Mouse (Mus musculus): ENCODE data around the gene Tmem101. TPM values are rescaled to one million over a fixed set of nuclear protein-coding genes. Genes with fewer than 3 reads are reported as not detected.

The Tmem101 gene
- polyA plus RNA-seq (2012; ENCODE audit: insufficient read depth, insufficient read length, missing spikeins): 3.3 and 7.9 TPM in 2 replicates

DNA sequence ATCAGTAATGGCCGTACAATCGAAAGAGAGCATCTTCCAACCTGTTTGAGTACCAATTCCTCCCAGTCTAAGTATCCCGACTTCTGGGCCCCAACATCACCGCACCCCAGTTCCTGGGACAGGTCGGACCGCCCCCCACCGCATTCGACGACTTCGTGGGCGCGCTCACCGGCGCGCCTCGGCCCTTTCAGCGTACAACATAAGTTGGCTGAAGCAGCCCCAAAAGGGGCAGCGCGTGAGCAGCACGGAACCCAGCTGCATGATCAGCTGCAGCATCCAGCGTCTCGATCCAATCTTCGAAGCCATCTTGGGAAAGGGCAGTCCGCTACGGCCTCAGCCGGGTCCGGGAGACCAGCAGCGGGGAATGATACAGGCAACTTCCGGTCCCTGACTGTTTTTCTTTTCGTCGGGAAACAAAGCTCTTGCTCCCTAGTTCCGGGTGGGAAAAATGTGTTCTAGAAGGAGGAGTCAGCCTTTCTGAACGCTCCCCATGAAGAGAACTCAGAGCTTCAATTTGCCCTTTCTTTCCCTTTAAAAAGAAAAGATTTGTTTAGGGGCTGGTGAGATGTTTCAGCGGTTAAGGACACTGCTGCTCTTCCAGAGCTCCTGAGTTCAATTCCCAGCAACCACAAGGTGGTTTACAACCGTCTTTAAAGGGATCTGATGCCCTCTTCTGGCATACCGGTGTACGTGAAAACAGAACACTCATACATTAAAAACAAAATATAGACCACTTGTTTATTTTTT is at the start of gene Tmem101:
Gene Tmem101 (minus strand): TSS at position 366 of the 747 bp plus-strand sequence.
- peak within 1 kb of the TSS; percentile 85 for H3K4me3 ChIP-seq (ENCODE audit: insufficient read depth, low read depth, low read length)
- no peaks in the 10 kb centered on the region; the same call in 1 of the 2 replicates for H3K4me1 ChIP-seq (ENCODE audit: control insufficient read depth, insufficient read depth, insufficient read length, low read length)
- H3K27ac ChIP-seq (replicated peaks; ENCODE audit: low read depth, low read length): no peak within 1 kb of the TSS

DNA sequence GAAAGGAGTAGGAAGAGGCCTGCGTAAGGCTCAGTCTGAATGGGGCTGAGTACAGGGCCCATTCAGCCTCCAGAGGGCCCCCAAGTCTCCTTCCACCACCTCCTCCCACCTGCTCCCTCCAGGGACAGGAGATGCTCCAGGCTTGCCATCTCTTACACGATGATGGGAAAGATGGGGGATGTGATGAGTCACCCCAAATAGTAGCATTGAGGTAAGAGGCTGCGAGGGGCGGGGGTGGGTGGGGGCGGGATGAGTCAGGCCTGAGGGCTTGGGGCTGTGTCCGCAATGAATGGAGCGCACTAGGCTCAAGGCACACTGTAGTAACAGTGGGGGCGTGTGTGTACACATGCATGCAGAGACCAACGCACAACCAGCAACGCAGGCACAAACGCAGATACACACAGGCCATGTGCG is 45.2 kb upstream of the Tmem101 start:
- H3K4me1 ChIP-seq (ENCODE audit: control insufficient read depth, insufficient read depth, insufficient read length, low read length): no peaks in the 10 kb centered on the region
- H3K27ac ChIP-seq (replicated peaks; ENCODE audit: low read depth, low read length): no peak overlapping the region
- no peak overlapping the region for H3K4me3 ChIP-seq (ENCODE audit: insufficient read depth, low read depth, low read length)

DNA sequence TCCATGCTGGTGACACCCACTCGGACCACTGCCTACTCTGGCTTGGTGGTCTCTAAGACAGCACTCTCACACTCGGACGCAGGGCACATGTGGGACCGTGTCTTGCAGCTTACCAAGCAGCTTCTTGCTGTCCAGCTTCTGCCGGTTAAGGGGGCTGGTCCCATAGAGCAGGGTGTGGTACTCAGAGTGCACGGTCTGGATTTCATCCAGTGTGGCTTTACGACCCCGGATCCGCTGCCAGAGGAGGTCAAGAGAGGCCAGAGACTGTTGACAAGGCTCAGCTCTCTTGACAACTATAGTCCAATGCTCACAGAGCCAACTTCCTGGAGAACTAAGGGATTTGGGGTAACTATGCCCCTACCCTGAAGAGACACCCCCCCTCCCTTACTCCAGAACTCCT is 43.7 kb upstream of the Tmem101 start:
- Histone ChIP-seq H3K27ac (replicated peaks; ENCODE audit: low read depth, low read length) (no peak overlapping the region), H3K4me3 (ENCODE audit: insufficient read depth, low read depth, low read length) (no peak overlapping the region), H3K4me1 (ENCODE audit: control insufficient read depth, insufficient read depth, insufficient read length, low read length) (no peaks in the 10 kb centered on the region)

DNA sequence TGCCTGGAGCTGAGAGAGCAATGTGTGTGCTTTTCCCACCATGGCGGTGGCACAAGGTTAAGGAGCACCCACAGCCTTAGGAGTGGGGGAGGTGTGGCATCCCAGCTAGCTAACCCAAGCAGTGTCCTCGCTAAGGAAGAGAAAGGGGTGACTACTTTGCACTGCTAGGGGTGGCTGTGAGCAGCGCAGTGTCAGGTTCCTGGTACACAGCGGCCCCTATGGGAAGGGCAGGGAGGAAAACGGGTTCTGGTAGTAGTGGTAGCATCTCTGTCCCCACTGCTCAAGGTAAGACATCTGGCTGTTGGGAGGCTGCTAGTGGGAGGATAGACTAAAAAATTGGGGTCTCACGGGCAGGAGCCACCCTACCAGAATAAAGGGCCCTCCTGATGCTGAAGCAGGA is 42.0 kb upstream of the Tmem101 start:
- no peaks in the 10 kb centered on the region for H3K4me1 ChIP-seq (ENCODE audit: control insufficient read depth, insufficient read depth, insufficient read length, low read length)
- H3K4me3 ChIP-seq (ENCODE audit: insufficient read depth, low read depth, low read length): no peak overlapping the region
- no peak overlapping the region for H3K27ac ChIP-seq (replicated peaks; ENCODE audit: low read depth, low read length)

DNA sequence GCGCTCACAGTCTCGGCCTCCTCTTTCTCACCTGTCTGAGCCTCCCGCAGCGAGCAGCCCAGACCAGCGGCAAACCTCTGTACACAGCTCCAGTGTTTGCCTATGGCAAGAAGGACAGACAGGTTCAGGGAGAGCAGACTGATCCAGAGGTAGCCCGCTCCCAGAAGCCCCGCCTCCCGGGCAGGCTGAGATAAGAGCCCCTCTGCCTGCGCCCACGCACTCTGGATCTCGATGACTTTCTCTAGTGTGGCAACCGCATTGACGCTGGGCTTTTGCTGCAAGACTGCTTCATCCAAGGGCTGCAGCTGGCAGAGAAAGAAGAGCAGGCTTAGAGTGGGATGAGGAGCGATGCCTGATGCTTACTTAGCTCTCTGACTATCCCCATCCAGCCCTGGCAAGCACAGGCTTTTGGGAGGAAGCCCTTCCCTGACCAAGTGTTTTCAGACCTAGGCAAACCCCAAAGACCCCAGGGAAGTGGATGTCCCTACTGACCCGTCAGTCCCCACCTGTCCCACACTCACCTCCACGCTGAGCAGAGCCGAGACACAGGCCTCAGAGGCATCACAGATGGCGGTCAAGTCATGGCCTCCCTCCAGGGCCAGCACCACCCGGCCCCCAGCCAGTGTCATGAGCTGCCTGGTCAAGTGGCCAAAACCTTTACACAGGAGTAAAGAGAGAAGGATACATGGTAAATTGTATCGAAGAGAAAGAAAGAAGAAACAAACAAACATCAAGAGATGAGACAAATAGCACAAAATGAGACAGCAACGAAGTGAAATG is 40.0 kb upstream of the Tmem101 start:
- H3K4me3 ChIP-seq (ENCODE audit: insufficient read depth, low read depth, low read length): no peak overlapping the region
- H3K27ac ChIP-seq (replicated peaks; ENCODE audit: low read depth, low read length): no peak overlapping the region
- no peaks in the 10 kb centered on the region for H3K4me1 ChIP-seq (ENCODE audit: control insufficient read depth, insufficient read depth, insufficient read length, low read length)

DNA sequence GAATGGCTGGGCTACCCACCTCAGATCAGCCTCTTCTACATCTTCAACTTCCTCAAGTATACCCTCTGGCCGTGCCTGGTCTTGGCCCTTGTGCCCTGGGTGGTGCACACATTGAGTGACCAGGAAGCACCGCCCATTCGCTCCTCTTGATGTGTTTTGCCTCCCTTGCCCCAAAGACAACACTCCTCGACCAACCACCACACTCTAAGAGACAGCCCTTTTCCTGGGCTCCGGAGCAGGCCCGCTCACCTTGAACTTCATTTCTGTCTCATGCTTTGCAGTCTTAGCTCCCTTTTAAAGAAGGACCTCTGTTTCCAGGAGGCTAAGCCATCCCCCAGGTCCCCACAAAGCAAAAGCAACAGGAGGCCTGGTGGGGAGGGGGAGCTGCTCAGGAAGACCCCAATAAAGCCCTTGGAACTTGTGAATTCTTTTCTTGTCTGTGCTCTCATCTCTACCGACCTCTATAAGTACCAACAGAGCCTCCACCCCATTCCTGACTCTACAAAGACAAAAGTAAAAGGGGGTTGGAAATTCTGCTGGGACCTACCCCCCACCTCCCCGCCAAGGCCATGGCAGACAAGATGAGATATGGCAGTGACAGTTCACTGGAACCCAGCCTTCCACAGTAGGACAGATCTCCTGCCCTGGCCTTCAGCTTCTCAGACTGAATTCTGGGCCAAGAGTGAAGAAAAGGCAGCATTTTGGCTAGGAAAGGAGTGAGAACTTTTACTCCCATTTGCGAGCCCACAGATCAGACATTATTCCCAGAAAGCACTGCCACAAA is 37.6 kb upstream of the Tmem101 start:
- Histone ChIP-seq H3K4me1 (ENCODE audit: control insufficient read depth, insufficient read depth, insufficient read length, low read length) (no peaks in the 10 kb centered on the region), H3K27ac (replicated peaks; ENCODE audit: low read depth, low read length) (no peak overlapping the region), H3K4me3 (ENCODE audit: insufficient read depth, low read depth, low read length) (no peak overlapping the region)

DNA sequence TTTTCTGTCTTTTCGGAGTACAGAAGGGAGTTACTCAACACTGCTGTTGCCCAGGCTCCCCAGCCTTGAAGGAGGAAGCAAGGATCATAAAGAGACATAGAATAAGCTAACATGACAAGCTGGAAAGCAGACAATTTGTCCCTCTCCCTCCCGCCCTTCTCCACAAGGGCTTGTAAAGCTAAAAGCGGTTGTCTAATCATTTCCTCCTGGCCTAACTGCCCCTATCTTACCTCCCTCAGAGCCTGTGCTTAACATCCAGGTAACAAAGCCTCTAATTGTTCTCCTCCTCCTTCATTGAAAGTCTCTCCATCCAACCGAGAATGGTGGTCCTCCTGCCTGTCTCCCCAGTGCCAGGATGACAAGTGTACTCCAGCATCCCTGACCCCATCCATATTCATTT is 34.6 kb upstream of the Tmem101 start:
- Histone ChIP-seq H3K4me1 (ENCODE audit: control insufficient read depth, insufficient read depth, insufficient read length, low read length) (no peaks in the 10 kb centered on the region), H3K27ac (replicated peaks; ENCODE audit: low read depth, low read length) (no peak overlapping the region), H3K4me3 (ENCODE audit: insufficient read depth, low read depth, low read length) (no peak overlapping the region)

DNA sequence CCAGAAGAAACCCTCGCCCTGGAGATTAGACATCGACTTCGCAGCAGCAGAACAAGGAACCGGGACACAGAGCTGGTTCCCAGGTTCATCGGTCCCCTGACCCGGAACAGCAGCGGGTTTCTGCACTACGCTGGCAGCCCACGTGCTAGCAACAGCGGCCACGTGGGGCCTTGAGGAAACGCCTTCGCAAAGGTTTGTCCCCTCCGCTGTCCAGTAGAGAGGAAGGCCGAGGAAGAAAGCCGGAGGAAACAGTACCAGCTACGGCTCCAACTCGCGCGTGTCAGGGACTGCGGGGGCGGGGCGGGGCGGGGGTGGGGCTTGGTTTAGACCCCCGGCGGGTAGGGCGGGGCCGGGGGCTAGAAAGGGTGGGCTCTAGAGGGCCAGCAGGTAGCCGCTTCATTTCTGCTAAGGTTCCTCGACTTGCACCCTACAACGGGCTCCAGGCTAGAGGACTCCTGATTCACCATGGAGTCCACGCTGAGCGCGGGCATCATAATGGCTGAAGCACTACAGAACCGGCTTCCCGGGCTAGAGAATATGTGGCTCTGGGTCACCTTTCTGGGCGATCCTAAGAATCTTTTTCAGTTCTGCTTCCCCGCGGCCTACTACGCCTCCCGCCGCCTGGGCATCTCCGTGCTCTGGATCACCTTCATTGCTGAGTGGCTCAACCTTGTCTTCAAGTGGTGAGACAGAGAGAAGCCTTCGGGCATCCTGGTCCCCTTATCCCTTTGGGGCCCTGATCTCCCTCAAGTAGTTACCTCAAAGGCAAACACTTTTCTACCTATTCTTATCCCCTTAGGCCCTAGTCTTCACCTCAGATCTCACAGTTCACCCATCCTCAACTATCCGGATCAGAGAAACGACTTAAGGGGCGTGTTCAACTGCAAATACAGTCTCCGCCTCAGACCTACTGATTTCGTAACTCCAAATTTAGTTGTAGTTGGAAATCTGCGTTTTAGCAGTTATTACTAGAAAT is 33.5 kb upstream of the Tmem101 start, which contains the start of gene G6pc3:
Gene G6pc3 (plus strand): TSS at position 160 of the 976 bp plus-strand sequence.
- H3K27ac ChIP-seq (replicated peaks; ENCODE audit: low read depth, low read length): peak within 1 kb of the TSS; percentile 23; the same call in 1 of the 2 replicates
- H3K4me3 ChIP-seq (ENCODE audit: insufficient read depth, low read depth, low read length): peak within 1 kb of the TSS; percentile 65
- no peaks in the 10 kb centered on the region for H3K4me1 ChIP-seq (ENCODE audit: control insufficient read depth, insufficient read depth, insufficient read length, low read length)

DNA sequence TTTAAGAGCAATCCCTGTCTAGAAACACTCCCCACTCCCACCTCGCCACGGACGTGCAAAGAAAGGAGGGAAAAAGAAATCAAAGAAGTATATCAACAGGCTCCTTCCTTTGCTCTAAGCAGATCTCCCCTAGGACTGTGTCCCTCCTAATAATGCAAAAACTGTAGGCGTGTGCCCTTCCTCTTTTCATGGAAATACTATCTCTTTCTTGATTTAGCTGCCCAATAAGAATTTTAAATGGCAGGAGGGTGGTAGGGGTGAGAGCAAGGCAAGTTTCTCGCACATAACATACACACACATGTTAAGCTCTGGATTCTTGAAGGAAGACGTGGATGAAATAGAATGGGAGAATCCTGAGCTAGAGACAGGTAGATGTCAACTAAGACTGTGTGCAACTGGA is 32.8 kb upstream of the Tmem101 start:
- Histone ChIP-seq H3K4me3 (ENCODE audit: insufficient read depth, low read depth, low read length) (peak overlapping the region; percentile 52), H3K27ac (replicated peaks; ENCODE audit: low read depth, low read length) (peak overlapping the region; percentile 23; the same call in 1 of the 2 replicates), H3K4me1 (ENCODE audit: control insufficient read depth, insufficient read depth, insufficient read length, low read length) (0 out of 2 replicates have a peak, but pooled peaks cover 3% of the 10 kb centered on the region)

DNA sequence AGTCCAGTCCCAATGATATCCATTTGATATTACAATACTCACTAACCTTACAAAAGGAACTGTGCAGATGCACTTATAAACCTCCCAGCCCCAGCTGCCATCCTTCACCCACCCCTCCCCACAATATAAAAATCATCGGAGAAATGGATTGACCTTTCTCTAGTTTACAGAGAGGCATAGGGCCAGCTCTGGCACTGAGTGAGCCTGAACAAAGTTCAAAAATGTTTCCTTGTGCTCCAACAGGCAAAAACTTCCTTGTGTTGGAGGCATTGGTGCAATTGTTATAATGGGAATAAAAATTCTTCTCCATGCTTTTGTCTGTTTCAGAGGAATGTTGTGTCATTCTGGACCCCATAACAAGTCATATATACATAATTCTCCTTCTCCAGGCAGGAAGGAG is 30.0 kb upstream of the Tmem101 start:
- Histone ChIP-seq H3K4me3 (ENCODE audit: insufficient read depth, low read depth, low read length) (no peak overlapping the region), H3K27ac (replicated peaks; ENCODE audit: low read depth, low read length) (no peak overlapping the region), H3K4me1 (ENCODE audit: control insufficient read depth, insufficient read depth, insufficient read length, low read length) (0 out of 2 replicates have a peak, but pooled peaks cover 7% of the 10 kb centered on the region)

DNA sequence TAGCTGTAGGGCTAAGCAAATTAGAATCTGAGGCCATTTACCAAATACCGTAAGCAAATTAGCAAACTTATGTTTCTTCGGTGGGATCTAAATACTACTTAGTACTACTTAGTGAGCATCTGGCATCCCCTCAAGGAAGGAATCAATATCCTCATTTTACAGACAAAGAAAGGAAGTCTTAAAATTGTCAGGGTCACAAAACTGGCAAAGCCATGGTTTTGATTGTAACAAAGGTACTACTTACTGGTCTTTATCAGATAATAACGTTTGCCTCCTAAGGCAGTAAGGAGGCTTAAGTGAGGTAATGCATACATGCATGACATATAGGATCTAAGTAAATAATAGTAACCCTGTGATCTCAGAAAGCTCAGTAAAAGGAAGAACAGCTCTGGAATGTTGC is 29.5 kb upstream of the Tmem101 start:
- Histone ChIP-seq H3K4me3 (ENCODE audit: insufficient read depth, low read depth, low read length) (no peak overlapping the region), H3K4me1 (ENCODE audit: control insufficient read depth, insufficient read depth, insufficient read length, low read length) (0 out of 2 replicates have a peak, but pooled peaks cover 7% of the 10 kb centered on the region)

DNA sequence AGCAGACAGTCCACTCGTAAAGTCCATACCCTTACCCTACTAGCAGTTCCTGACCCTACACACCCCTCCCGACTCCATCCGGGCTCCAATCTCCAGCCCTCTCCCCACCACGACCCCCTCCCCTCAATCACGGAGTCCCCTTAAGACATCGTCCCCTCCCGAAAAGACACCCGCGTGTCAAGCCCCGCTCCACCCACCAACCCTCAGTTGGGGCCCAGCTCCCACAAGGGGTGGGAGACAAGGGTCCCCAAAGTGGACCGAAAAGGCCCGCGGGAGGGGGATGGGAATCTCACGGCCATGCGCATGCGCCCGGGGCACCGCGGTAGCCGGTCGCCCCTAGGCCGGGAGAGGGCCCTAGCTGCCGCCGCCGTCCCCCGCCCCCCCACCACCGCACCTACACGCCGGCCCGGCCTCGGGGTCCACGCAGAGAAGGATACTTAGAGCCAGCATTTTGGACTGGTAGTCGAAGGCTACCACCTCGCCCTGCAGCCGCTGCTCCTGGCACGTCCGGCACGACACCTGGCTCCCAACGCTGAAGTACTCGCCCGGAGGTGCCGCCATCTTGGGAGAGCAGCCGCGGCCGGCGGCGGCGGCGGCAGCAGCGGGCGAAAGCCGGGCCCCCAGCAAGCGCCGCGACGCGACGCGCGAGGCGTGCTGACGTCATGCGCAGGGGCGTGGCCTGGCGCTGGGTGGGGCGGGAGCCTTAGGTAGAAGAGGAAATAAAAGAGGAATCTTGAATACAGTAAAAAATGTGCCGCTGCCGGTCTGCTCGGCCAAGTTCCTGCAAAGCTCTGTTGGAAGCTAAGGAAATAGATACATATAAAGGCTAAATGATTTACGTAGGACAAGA is 28.7 kb upstream of the Tmem101 start, which contains the start of gene Lsm12:
Gene Lsm12 (minus strand): TSS at position 651 of the 850 bp plus-strand sequence.
- Histone ChIP-seq H3K27ac (replicated peaks; ENCODE audit: low read depth, low read length) (peak within 1 kb of the TSS; percentile 93), H3K4me1 (ENCODE audit: control insufficient read depth, insufficient read depth, insufficient read length, low read length) (0 out of 2 replicates have a peak, but pooled peaks cover 7% of the 10 kb centered on the region), H3K4me3 (ENCODE audit: insufficient read depth, low read depth, low read length) (peak within 1 kb of the TSS; percentile 95)

More for the DNA sequence above, 29.5 kb upstream of the Tmem101 start:
- H3K27ac ChIP-seq (replicated peaks; ENCODE audit: low read depth, low read length): no peak overlapping the region

DNA sequence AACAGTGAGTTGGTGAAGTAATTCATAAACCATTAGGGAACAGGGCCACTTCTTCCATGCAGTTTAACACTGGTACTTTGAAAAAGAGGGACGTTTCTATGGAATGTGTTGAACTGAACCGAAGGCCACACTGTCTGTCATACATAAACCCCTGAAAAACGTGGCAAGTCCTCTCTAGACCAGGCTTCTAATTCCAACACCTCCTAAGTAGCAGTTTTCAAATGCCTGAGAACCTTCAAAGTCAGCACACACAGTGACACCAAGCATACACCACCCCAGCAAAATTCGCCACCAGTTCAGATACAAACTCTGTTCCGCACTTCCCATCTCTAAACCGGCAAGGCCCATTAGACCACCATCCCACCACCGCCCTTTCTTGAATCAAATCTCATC is 28.0 kb upstream of the Tmem101 start:
- H3K4me1 ChIP-seq (ENCODE audit: control insufficient read depth, insufficient read depth, insufficient read length, low read length): 0 out of 2 replicates have a peak, but pooled peaks cover 7% of the 10 kb centered on the region

More for the DNA sequence above, 28.0 kb upstream of the Tmem101 start:
- peak overlapping the region; percentile 95 for H3K4me3 ChIP-seq (ENCODE audit: insufficient read depth, low read depth, low read length)
- peak overlapping the region; percentile 59 for H3K27ac ChIP-seq (replicated peaks; ENCODE audit: low read depth, low read length)

All from brown adipose tissue, adult 24 weeks (tissue).